22 mouse cellular contexts compared by ENCODE assay signal in genomic region chr1:161491766-161492165, GRCm38 (mm10). TPM values are rescaled to one million over a fixed set of nuclear protein-coding genes. Genes with fewer than 3 reads are reported as not detected.
DNase-seq lines count a peak whose midpoint lies in the region; ATAC-seq and TF ChIP-seq lines count a peak whose summit lies in the region.
"Had no signal": no experiment of that assay in that cellular context is flagged by ENCODE, and none has a peak within 500 bp of the region (broad histone marks: within the 10 kb centered on the region; RNA-seq: fewer than 3 reads in every experiment).

No protein-coding gene starts in this region.

- DNase-seq in frontal cortex, adult 2 months (ENCODE audit: extremely low spot score in 1 of 2, low spot score in 1 of 2): peak; percentile 50 to 80
- DNase-seq in frontal cortex, postnatal 14 days (ENCODE audit: low spot score in 2 of 2): no peak
- DNase-seq in right cerebral cortex, postnatal 25 days: peak; percentile 44
- DNase-seq in right cerebral cortex, postnatal 14 days: no peak
- no peak for DNase-seq in retina, postnatal 1 day
- DNase-seq: gastrocnemius, postnatal 10 days; heart, adult 18-20 months; kidney, adult 18-20 months; kidney, postnatal 25 days; lung, postnatal 10 days had no signal

- no peak for ATAC-seq in megakaryocyte-erythroid progenitor cell, adult 5-6 weeks (replicated peaks; ENCODE audit: low FRiP score, low TSS enrichment, poor library complexity, severe bottlenecking)
- ATAC-seq: forebrain, embryonic 13.5 days had no signal

- H3K4me1 ChIP-seq in embryonic fibroblast, embryonic 13.5 days (ENCODE audit: control insufficient read depth, insufficient read depth, low read length): peaks cover 6% of the 10 kb centered on the region
- H3K4me1 ChIP-seq: hindbrain, embryonic 10.5 days; liver, embryonic 15.5 days had no signal

- TF ChIP-seq POLR2A in embryonic fibroblast, embryonic 13.5 days (IDR thresholded peaks at IDR 0.05; ENCODE audit: low read depth, low read length): no peak

- TF ChIP-seq CTCF in embryonic fibroblast, embryonic 13.5 days (IDR thresholded peaks at IDR 0.05; ENCODE audit: borderline replicate concordance, insufficient read depth, low read length): no peak

- peak overlapping the region; percentile 78 for H3K27ac ChIP-seq in embryonic fibroblast, embryonic 13.5 days (ENCODE audit: insufficient read depth, low read length)
- H3K27ac ChIP-seq: forebrain, embryonic 13.5 days; heart, embryonic 15.5 days; hindbrain, embryonic 10.5 days; limb, embryonic 13.5 days; liver, embryonic 15.5 days had no signal

- no peak overlapping the region for H3K4me3 ChIP-seq in embryonic fibroblast, embryonic 13.5 days (ENCODE audit: insufficient read depth, low read length)
- H3K4me3 ChIP-seq: forebrain, embryonic 13.5 days; heart, embryonic 15.5 days; hindbrain, embryonic 10.5 days; limb, embryonic 13.5 days; liver, embryonic 15.5 days; megakaryocyte, embryonic 14.5 days had no signal

RNA-seq across cellular contexts. Expression of gene Tnfsf18, which starts 2.7 kb away (rescaled TPM):
- polyA plus RNA-seq in frontal cortex, adult 2 months (2012; rRNA removed): 0.04 TPM in 1 of 2 replicates, not detected in the other
- polyA plus RNA-seq in embryonic fibroblast, embryonic 13.5 days (2011; ENCODE audit: insufficient read length, low read depth, missing spikeins): 0.25 and 0.87 TPM in 2 replicates
- total RNA-seq in megakaryocyte-erythroid progenitor cell, adult 5-6 weeks (2014; fragmentation: Nextera tagmentation): not detected in 2 replicates
- not detected in 2 replicates for total RNA-seq in megakaryocyte-erythroid progenitor cell, adult 5-6 weeks (2017)
- total RNA-seq: adrenal gland, postnatal 4 days; gastrocnemius, postnatal 10 days; layer of hippocampus, postnatal 25 days; midbrain, postnatal 0 days had no signal
- polyA plus RNA-seq: hindbrain, embryonic 10.5 days; limb, embryonic 13.5 days; liver, embryonic 15.5 days; midbrain, postnatal 0 days; small intestine, adult 2 months had no signal

Comparison
In these comparisons a context has a peak if more than half of its experiments do, and no peak if none do; other contexts are left out.
1. DNase-seq: peak in frontal cortex, adult 2 months (2 of 2) and right cerebral cortex, postnatal 25 days (single experiment); none in frontal cortex, postnatal 14 days (0 of 2), right cerebral cortex, postnatal 14 days (single experiment) and retina, postnatal 1 day (single experiment).